Mouse (Mus musculus) stomach, embryonic 15.5 days (tissue): ENCODE measurements at regions not wholly inside any gene's neighbourhood (a gene's known extent, or its start where the extent isn't known, plus 50 kb on each side); places are given as distances from the start of the nearest gene placed in this dataset.

Experiments used
- ATAC-seq: fragments of 200-750 bp; cut with Nextera tagmentation; 2 replicates; pipeline ENCODE4 v1.8.0; 2017; ENCODE audit warnings: low read depth, moderate number of reproducible peaks, moderate TSS enrichment; ENCODE audit not compliant: insufficient read depth, low FRiP score
- H3K27ac ChIP-seq: fragments of 300-500 bp; sonication (generic); 2 replicates; pipeline ENCODE4 v1.5.1; 2015; ENCODE audit warnings: mild to moderate bottlenecking, inconsistent platforms
- H3K27me3 ChIP-seq: fragments of 300-500 bp; sonication (generic); replicated peaks from 2 replicates; pipeline ENCODE4 v1.6.1; 2015; ENCODE audit warnings: inconsistent platforms
- H3K36me3 ChIP-seq: fragments of 300-500 bp; sonication (generic); 2 replicates; pipeline ENCODE4 v1.6.1; 2015; ENCODE audit warnings: inconsistent platforms
- H3K4me1 ChIP-seq: fragments of 300-500 bp; sonication (generic); 2 replicates; pipeline ENCODE4 v1.6.1; 2015; ENCODE audit warnings: inconsistent platforms
- H3K4me2 ChIP-seq: fragments of 300-500 bp; sonication (generic); 2 replicates; pipeline ENCODE4 v1.6.1; 2015; ENCODE audit warnings: mild to moderate bottlenecking, inconsistent platforms
- H3K4me3 ChIP-seq: fragments of 300-500 bp; sonication (generic); replicated peaks from 2 replicates; pipeline ENCODE4 v1.5.1; 2015; ENCODE audit warnings: inconsistent platforms
- H3K9ac ChIP-seq: fragments of 300-500 bp; sonication (generic); 2 replicates; pipeline ENCODE4 v1.6.1; 2015; ENCODE audit warnings: inconsistent platforms
- H3K9me3 ChIP-seq: fragments of 300-500 bp; sonication (generic); 2 replicates; pipeline ENCODE4 v1.6.1; 2016; ENCODE audit warnings: inconsistent platforms
- WGBS: fragments of 180-500 bp; shearing (Covaris S2); methylation state at CpG from one replicate; pipeline ENCODE4 v1.1.7; 2015; 5-methylcytosine and 5-hydroxymethylcytosine counted together

DNA sequence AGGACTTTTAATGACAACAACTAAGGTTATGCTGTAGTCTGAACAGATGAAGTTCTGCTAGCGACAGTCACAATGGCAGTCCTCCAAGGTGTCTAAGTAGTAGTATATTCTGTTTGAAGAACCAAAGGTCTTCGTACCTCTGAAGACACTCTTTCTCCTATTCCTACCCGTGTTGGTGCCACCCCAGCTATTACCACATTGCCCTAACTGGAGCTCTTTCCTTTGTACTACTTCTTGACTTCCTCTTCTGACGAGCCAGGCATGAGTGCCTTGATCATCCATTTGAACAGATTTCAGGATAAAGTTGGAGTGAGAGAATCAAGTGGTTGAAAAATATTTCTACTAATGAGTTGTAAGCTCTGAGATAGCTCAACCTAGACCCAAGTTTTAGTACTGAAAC is 72.4 kb upstream of the Pam start:
- no peak overlapping the region for H3K4me2 ChIP-seq
- H3K27ac ChIP-seq = no peak overlapping the region
- H3K4me3 ChIP-seq = no peak overlapping the region
- no peaks in the 10 kb centered on the region for H3K36me3 ChIP-seq
- ATAC-seq = no peak
- no peaks in the 10 kb centered on the region for H3K4me1 ChIP-seq
- 87% methylated on average over 4 of the region's 4 CpGs for WGBS
- no peaks in the 10 kb centered on the region for H3K27me3 ChIP-seq
- no peak overlapping the region for H3K9ac ChIP-seq
- no peaks in the 10 kb centered on the region for H3K9me3 ChIP-seq

DNA sequence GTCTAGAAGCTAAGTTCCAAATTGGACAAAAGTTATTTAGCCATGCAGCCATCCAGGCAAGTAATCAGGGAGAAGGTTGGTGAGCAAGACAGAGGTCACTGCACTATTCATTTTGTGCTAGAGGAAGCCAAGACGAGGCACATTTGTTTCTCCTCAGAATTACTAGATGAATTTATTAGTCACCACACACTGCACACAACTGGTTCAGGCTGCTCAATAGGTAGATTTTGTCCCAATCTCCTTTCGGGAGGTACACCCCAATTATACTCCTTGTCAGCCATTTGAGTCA is 67.1 kb upstream of the Pam start:
- no peaks in the 10 kb centered on the region for H3K9me3 ChIP-seq
- 65% methylated on average over 2 of the region's 2 CpGs for WGBS

DNA sequence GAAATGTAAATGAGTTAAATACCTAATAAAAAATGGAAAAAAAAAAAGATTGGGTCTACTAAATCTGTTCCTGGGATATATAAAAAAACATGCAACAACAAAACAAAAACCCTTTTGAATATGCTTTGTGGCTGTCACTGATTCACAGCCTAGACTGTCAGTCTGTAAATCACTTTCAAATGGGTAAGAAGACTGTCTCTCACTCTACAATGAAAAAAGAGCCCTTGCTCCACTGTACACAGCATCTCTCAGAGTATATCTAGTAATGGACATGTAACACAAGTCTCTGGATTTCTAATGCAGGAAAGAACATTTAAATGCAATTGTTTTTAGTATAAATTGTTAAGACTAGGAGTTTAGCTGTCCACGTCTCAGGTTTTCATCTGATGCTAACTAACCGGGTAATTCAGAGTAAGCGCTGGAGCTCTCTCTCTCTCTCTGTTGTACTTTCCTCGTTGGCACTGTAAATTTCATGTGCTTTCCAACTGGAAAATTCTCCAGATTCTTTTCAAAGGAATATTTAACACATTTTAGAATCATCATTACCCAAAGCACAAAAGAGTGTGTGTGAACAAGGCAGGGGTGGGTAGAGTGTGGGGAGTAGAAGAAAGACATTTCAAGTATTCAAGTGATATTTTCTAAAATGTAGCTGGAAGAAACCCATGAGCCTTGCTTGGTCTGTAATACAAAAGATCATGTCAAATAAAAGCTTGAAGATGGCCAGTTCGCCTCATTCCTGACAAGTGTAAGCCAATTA is 66.6 kb upstream of the Pam start:
- no peak for ATAC-seq
- no peaks in the 10 kb centered on the region for H3K27me3 ChIP-seq
- H3K4me3 ChIP-seq = no peak overlapping the region
- 78% methylated on average over 5 of the region's 5 CpGs for whole genome bisulfite sequencing
- no peaks in the 10 kb centered on the region for H3K36me3 ChIP-seq
- H3K9me3 ChIP-seq = no peaks in the 10 kb centered on the region
- H3K4me1 ChIP-seq = no peaks in the 10 kb centered on the region
- H3K27ac ChIP-seq = no peak overlapping the region
- no peak overlapping the region for H3K4me2 ChIP-seq
- no peak overlapping the region for H3K9ac ChIP-seq

More for the DNA sequence above, 67.1 kb upstream of the Pam start:
- no peak for ATAC-seq
- Histone ChIP-seq H3K9ac (no peak overlapping the region), H3K27me3 (no peaks in the 10 kb centered on the region), H3K36me3 (no peaks in the 10 kb centered on the region), H3K4me2 (no peak overlapping the region), H3K4me3 (no peak overlapping the region), H3K27ac (no peak overlapping the region), H3K4me1 (no peaks in the 10 kb centered on the region)

DNA sequence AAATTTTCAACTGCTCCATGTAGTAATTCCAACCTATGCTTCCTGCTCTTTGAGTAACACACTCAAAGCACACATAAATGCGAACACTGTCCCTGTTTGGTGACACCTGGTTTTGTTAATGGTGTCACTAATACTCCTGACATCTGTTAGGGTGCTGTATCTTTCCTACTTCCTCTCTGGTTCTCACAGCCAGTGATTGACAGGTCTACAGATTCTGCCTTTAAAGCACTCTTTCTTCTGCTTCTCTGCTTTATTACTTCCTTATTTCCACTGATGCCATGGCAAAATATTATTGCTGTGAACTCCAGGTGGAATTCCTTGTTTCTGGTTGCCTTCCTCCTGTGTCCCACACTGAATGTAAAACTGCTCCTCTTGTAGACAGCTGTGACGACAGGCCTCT is 63.5 kb upstream of the Pam start:
- WGBS = 86% methylated on average over 2 of the region's 2 CpGs
- Histone ChIP-seq H3K9ac (no peak overlapping the region), H3K4me3 (no peak overlapping the region), H3K27me3 (no peaks in the 10 kb centered on the region), H3K36me3 (no peaks in the 10 kb centered on the region), H3K27ac (no peak overlapping the region), H3K9me3 (no peaks in the 10 kb centered on the region), H3K4me1 (no peaks in the 10 kb centered on the region), H3K4me2 (no peak overlapping the region)
- ATAC-seq = no peak

DNA sequence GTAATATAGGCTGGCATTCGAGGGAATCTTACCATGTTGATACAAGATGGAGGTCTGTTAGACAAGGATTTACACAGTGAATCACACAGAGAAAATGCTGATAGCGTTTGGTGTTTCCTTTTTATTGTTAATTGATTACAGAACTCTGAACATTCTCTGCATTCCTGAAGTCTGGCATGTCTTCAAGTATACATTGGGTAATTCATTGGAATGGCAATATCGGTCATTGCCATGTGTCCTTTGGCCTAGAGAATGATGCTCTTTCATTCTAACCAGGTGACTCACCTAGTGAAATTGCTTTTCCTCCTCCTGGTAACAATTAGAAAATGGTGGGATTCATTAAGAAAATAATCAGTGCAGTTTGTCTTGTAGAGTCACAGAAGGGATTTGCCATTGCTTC is 51.9 kb upstream of the Pam start:
- Histone ChIP-seq H3K9ac (no peak overlapping the region), H3K27ac (no peak overlapping the region), H3K4me2 (no peak overlapping the region), H3K4me1 (no peaks in the 10 kb centered on the region), H3K36me3 (no peaks in the 10 kb centered on the region), H3K4me3 (no peak overlapping the region), H3K27me3 (no peaks in the 10 kb centered on the region), H3K9me3 (no peaks in the 10 kb centered on the region)
- WGBS = 67% methylated on average over 3 of the region's 3 CpGs
- ATAC-seq = no peak
